Mouse (Mus musculus) CD4-positive, CD25-positive, alpha-beta regulatory T cell, adult 4 months (primary cell): ENCODE data around the gene Mbd4. TPM values are rescaled to one million over a fixed set of nuclear protein-coding genes. Genes with fewer than 3 reads are reported as not detected.

Experiments used
- ATAC-seq: one replicate; pipeline ENCODE4 v1.8.0; 2017
- polyA plus RNA-seq, 2 experiments: library from polyadenylated mRNA; unstranded; fragments of 100-300 nt; shearing (Covaris generic); gene quantifications; one replicate each; pipeline ENCODE4 v1.2.1; 2017

Mbd4 gene
- polyA plus RNA-seq, 2 experiments from 2014 or later: 9.8 to 14.9 TPM

DNA sequence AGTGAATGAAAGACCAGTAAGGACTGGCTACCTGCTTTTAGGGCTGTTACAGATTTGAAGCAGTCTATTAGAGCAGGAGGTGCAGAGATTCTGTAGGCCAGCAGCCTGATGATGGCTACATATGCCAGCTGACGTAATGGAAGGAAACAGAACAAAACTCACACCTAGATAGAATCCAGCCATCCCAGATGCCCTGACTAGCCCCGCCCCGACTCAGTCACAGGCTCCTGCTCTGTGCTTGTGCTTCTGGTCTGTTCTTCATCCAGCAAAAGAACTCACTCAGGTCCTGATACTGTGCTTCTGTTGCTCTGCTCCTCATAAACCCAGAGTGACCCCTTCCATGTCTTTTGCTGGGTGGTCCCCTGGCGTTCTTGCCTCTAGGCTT is 3.2 kb upstream of the Mbd4 start:
- ATAC-seq: no peak

DNA sequence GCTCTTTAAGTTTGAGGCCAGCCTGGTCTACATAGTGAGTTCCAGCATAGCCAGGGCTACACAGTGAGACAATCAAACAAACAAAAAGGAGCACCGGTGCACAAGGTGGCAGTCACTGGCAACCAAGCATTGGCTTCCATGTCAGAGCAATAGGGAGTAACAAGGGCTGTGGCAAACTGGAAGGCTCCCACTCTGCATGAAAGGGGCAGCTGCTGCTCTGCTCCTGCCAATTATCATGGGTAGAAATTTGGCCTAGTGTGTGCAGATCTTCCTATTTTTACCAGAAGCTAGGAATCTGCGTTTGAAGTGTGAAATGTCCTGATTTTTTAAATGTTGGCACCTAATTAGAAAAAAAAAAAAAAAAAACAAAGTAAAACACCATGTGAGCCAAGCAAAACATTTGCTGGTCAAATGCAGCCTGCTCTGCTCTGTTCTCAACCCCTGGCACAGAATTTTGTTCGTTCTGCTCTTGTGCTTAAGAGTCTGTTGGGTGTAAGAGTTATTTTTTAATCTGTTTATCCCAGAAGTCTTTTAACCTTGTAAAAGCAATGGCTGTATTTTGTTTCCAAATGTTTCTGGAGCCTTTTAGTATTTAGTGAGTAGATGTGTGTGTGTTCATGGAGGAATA is 2.7 kb upstream of the Mbd4 start:
- ATAC-seq: no peak

DNA sequence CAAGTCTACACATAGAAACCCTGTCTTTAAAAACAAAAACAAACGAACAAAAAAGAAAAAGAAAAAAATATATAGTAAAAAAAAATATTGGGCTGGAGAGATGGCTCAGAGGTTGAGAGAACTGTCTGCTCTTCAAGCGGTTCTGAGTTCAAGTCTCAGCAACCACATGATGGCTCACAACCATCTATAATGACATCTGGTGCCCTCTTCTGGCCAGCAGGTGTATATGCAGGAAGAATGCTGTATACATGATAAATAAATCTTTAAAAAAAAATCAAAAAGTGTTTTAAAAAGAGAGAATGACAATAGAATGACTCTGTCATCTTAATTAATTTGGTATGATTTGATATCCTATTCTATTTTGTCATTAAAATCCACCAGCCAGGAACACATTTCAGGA is 1.3 kb upstream of the Mbd4 start:
- ATAC-seq: no peak

DNA sequence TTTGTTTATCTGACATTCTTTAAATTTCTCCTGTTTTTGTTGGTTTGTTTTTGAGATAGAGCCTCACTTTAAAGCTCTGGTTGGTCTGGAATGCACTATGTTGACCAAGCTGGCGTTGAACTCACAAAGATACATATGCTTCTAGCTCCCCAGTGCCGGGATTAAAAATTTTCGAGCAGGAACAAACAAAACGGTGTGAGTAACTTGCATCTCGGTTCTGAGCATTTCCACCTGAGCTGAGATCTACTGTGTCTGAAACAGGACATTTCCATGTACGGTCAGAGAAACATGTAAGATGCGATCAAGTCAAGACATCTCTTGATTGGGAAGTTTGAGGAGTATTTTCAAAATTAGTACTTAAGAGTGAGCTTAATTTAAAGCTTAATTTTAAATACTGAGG is 814 bp upstream of the Mbd4 start:
- ATAC-seq: no peak

DNA sequence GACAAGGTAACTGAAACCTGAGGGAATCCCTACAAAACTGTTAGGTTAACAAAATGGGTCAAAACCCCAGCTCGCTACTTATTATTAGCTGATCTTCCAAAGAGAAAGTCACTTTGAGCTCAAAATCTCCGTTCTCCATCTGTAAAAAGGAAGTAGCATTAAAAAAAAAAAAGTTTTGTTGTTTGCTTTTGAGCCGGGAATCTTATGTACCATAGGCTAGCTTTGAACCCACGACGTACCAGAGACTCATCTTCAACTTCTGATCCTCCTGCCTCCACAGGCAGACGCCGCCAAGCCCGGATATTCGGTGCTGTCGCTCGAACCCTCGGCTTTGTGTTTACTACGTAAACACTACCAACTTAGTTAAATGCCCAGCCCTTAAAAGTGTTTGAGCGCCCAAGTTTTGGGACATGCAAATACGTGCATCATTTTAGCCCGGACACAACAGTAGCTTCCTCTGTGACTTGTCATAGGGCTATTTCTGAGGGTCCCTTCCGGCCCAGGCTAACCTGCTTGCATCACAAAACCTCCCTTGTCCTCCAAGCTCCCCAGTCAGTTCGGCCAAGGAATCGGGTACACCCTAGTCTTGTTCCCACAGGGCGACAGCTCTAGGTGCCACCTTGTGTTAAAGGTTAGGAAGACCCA is 603 bp downstream of the Mbd4 start:
- ATAC-seq: no peak

DNA sequence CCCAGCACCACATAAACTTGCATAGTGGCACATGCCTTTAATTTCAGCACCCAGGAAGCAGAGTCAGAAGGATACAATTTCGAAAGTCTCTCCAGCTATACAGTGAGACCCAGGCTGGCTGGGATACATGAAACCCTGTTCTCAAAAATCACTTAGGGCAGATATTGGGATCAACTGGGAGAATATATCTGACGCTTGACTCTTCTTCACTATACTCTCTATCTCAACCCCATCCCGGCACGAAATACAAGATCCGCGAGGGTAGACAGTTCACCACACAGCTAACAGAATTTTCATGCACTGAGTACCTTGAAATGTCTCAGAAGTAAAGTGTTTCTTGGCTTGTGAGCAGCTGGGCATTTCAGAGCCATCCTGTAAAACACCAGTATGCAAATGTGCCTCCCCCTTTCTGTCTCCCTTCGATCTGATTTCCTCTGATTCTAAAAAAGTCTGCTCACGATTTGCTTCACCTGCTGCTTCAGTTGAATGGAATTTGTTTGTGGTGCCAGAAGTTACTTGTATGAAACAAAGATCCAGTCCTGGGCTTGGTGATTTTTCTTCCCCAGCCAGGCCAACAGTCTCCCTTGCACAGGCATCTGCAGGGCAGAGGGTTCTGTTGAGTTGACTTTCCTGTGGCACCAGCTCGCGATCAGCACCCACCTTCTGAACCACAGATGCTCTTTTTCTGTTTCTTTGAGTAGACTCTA is 4.4 kb downstream of the Mbd4 start:
- ATAC-seq: no peak

DNA sequence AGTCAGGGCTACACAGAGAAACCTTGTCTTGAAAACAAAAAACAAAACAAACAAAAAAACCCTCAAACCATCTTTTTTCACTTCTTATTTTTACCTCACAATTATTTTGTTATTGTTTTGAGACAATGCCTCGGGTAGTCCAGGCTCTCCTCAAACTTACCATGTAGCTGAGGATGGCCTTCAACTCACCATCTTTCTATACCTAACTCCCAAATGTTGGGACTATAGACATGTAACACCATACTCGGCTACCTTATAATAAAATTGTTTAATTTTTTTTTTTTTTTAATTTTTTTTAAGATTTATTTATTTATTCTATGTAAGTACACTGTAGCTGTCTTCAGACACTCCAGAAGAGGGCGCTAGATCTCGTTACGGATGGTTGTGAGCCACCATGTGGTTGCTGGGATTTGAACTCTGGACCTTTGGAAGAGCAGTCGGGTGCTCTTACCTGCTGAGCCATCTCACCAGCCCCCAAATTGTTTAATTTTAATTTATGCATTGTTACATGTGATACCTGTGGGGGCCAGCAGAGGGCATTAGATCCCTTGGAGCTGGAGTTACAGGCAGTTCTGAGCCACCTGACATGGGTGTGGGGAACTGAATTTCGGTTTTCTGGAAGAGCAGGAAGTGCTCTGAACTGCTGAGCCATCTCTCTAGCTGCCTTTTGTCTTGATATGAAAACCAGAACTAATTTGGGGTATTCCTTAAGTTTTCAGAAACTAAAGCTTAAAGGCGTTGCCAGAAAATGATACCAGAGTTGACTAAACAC is 6.3 kb downstream of the Mbd4 start:
- ATAC-seq: peak; percentile 96

DNA sequence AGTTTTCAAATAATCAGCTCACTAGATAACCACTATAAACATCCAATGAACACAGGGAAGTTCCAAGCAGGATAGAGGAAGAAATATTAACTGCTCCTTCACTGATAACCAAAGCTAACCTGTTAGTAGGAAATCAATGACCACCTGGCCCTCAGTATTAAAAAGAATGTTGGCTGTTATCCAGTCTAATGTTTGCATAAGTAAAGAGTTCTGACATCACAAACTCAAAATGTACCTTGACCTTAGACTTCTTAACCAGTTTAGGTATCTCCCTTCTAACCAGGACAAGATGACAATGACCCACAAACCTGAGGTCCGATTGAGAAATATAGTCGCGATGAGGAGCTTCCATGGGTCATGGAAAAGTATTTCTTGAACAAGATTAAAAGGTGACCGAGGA is 8.2 kb downstream of the Mbd4 start:
- no peak for ATAC-seq

DNA sequence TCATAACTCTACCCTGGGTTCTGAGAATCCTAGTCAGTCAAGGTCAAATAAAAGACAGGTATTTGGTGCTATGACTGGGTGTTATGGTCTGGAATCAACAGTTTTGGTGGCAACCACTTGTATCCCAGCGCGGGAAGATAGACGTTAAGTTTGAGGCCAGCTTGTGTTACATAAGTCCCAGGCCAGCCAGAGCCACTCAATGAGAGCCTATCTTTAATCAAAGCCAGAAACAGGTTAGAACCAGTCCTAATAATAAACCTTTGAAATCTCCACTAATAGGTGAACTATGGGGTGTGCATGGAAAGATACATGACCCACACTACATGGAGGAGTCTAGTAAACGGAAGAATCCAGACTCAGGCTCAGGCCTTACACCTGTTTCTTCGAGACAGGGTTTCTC is 14.4 kb downstream of the Mbd4 start:
- ATAC-seq: no peak

DNA sequence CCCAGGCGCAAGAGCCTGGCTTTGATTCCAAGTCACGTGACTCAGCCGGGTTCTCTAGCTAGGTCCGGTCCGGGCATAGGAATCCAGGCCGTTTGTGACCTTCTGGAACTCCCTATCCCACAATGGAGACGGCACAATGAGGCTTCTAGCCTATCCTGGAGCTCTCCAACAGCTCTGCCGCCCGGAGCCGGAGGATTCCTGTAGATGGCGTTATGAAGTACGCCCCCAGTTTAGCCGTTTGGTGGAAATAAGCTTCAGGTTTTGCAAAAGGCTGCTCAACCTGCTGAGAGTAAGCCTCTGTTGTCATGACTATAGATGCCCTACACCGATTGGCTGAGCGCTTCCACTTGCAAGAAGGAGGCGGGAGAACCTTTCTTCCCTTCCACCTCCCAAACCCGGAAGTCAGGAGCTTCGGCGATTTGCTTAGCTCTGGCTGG is 15.0 kb downstream of the Mbd4 start, which contains the start of gene Efcab12:
Gene Efcab12 (minus strand): TSS at position 252 of the 437 bp plus-strand sequence.
- ATAC-seq: peak; percentile 99

DNA sequence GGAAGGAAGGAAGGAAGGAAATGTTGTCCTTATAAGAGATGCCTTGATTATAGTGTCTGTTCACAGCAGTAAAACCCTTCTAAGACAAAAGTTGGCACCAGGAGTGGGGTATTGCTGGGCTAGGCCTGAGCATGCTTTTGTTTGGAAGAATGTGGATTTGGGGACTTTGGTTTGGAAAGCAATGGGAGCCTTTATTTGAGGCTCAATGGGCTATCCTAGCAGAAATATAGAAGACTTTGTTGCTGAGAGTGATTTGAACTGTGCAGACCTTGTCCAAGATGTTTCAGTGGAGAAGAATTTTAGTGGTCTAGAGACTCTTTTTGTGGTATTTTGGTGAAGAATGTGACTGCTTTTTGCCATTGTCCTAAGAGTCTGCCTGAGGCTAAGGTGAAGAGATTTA is 19.3 kb downstream of the Mbd4 start:
- ATAC-seq: no peak

DNA sequence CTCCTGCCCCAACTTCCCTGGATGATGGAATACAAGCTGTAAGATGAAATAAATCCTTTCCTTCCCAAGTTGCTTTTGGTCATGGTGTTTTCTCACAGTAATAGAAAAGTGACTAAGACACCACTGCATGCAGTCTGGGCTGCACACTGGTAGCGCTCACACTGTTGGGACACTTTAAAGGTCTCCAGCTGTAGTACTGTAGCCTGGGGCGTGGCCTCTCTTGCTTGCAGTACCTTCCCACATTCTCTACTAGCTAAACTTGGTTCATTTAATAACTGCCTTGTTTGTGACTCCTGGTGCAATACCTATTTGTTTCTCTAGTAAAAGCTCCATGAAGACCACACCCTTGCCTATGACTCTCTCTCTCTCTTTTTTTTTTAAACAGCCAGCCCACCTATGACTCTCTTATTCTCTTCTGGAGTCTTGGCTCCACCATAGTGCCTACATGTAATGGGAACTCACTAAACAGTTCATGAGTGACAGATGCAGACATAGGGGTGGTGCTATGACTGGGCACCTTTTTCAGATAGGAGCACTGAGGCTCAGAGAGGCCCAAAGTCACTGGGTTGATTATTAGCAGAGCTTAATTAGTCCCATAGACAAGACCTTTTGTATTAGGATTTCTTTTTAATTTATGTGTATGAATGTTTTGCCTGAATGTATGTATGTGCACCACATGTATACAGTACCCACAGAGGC is 20.9 kb downstream of the Mbd4 start:
- no peak for ATAC-seq

DNA sequence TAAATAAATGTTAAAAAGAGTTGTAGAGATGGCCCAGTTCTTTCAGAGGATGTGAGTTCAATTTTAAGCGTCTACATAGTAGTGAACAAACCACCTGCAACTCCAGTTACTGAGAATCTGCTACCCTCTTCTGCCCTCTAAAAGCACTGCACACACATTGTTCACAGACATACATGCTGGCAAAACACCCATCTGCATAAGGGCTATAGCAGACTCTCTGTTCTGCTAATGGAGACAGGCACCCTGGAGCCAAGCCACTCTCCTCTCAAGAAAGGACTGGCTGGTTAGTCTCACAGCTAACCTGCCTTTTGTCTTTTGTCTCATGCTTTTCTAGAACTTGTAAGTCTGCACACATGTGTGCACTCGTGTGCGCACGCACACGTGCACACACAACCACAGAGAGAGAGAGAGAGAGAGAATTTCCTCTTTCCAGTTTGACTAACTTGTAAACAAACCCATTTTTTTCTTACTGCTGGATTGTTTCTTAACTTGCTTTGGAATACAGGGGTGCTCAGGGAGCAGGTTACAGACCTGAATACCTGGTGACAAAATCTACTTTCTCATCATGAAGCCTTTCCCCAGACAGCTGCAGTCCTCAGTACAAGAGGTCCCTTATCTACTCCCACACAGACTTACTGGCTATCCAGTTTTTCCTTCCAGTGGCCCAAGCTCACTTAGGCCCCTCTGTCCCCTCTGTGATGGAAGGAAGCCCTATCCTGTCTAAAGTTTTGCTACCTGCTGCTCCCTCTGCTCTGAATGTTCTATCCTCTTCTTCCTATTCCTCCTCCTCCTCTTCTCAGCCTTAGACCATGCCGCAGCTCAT is 22.2 kb downstream of the Mbd4 start:
- ATAC-seq: no peak

DNA sequence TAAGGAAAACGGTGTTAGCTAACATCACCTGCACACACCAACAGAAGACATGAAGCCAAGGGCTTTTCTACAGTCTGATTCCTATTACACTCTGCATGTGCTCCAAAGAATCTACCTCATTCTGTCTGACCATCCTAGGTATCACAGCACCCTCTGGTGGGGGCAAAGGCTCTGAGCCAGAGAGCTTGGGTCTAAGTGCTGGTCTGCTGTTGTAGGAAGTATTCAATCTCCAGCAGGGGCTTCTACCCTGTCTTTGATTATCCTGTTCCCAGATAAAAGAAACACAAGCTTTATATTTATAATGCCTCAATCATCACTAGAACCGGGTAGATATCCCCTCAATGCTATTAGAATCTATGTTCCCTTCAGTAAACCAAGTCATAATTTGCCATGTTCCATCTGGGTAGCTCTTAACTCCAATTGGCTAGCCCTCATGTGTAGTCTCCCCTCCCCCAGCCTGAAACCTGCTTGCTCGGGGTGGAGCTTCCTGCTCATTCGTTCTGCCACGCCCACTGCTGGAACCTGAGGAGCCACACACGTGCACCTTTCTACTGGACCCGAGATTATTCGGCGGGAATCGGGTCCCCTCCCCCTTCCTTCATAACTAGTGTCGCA is 29.2 kb downstream of the Mbd4 start:
- ATAC-seq: peak; percentile 98

DNA sequence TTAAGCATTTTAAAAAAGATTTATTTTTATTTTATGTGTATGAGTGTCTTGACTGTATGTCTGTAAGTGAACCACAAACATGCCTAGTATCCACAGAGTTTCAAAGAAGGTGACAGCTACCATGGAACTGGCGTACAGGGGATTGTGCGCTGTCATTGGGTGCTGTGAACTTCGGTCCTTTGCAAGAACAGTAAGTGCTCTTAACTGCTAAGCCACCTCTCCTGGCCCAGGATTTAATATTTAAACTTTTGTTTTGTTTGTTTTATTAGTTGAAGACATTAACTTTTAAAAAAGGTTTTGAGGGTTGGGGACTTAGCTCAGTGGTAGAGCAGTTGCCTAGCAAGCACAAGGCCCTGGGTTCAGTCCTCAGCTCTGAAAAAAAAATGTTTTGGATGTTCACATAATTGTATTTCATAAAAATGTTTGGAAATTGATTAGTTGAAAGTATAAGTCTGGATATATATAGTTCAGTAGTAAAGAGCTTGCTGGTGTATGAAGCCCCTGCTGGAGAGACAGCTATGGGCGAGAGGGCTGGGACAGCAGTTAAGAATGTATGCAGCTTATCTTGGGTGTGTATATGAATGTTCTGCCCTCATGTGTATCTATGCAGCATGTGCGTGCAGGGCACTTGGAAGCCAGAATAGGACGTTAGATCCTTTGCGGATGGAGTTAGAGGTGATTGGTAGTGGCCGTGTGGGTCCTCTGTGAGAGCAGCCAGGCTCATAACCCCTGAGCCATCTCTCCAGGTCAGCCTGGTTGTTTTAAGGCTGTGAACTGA is 31.8 kb downstream of the Mbd4 start:
- no peak for ATAC-seq

DNA sequence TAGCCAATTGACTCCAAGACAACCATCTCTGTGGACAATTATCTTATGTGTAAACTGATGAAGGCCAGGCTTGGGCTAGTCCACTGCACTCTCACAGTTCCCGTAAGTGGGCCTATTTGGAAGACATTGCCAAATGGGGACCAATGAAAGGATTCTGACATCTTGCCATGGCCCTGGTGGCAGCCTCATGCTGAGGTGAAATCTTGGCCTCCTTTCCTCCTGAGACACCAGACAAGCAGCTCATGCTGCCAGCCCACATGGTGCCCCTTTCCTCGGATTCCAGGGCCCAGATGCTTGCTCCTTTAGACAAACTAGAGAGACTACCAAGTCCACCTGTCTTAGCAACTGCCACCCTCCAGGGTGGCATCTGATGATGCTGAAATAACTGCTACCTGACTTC is 35.0 kb downstream of the Mbd4 start:
- no peak for ATAC-seq

DNA sequence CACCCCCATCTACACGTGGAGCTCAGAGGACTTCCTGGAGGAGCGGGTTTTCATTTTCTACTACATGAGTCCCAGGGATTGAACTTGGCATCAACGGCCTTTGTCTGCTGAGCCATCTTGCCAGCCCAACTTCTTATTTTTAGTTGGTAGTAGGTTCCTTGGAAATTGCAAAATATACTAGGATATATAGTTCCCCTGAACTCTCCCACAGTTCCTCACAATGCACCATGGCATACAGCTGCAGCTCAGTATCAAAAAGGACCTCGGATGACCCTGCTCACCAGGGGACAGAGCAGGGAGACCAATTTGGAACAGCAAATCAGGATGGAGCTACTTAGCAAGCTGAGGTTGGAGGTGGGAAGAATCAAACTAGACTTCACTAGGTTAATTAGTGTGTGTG is 38.1 kb downstream of the Mbd4 start:
- ATAC-seq: no peak

DNA sequence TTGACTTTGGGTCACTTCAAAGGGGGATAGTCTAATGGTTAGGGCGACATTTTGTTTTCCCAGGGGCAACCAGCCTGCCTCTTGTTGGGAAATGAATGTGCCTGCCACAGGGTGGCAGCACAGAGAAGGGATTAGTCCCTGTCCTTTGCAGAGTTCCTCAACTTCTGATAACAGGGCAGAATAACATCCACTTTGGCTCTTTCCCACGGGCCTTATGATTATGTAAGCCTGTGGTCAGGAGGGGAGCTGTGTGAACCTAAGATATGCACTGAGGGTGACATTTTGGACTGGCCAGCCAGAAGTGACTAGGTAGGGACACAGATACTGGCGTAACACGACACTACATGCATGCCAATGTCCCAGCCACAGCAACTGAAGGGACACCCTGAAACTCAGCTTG is 39.1 kb downstream of the Mbd4 start:
- ATAC-seq: peak; percentile 75

DNA sequence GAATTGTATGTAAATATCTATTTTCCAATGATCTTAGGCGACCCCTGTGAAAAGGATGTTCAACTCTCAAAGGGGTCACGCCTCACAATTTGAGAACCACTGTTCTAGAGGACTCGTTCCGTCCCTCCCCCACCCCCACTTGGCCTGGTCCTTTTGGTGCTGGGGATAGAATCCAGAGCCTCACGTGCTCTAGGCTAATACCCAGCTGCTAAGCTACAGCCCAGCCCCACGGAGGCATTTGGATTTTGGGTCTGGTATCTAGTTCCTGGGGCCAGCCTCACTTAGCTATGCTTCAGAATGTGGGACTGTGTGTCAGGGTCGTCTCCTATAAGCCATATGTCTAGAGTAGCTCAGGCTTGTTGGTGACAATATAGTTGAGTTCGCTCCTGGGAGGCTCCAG is 41.6 kb downstream of the Mbd4 start:
- ATAC-seq: no peak

DNA sequence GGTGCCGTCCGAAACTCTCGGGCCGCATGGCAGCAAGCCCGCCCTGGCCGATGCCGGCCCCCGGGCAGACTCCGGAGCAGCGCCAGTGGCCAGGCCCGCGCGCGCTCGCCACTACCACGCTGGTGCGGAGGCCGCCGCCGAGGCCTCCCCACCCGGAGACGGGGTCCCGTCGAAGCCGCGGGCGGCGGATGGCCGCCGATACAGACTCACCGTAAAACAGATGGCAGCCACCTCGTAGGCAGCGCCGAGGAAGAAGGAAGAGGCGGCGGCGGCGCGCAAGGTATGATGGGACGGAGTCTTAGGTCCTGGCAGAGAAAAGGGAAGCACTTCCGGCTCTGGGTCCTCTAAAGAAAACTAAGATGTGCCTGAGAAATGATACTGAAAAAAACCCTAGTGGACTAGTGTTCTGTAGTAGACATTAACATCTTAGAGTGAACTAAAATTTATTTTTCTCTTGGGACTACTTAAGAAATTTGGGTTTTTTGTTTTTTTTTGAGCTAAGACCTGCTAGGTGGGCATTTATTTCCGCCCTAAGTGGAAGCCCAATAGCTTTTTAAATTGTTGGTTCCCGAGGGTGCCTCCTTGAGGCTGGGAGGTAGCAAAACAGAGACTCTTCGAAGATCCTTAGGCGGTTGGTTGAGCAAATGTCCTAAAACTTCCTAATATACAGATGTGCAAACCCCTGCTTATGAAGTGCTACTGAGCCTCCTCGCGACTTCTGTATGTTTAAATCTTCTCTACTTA is 44.5 kb downstream of the Mbd4 start, which contains the start of gene Rpl32:
Gene Rpl32 (minus strand): TSS at position 260 of the 744 bp plus-strand sequence.
- peak; percentile 93 for ATAC-seq
